Mouse (Mus musculus) lung, embryonic 14.5 days (tissue): ENCODE measurements around the gene Usp34. TPM values are rescaled to one million over a fixed set of nuclear protein-coding genes. Genes with fewer than 3 reads are reported as not detected.

Experiments used
- ATAC-seq: fragments of 200-750 bp; cut with Nextera tagmentation; 2 replicates; pipeline ENCODE4 v1.8.0; 2017; ENCODE audit warnings: mild to moderate bottlenecking, moderate TSS enrichment, moderate library complexity; ENCODE audit not compliant: insufficient read depth
- DNase-seq: peaks from one replicate; pipeline ENCODE4 v3.0.0-alpha.2; 2015
- H3K27ac ChIP-seq: fragments of 300-500 bp; sonication (generic); 2 replicates; pipeline ENCODE4 v1.5.1; 2014; ENCODE audit warnings: low read depth, mild to moderate bottlenecking, moderate library complexity
- H3K27me3 ChIP-seq: fragments of 300-500 bp; sonication (generic); 2 replicates; pipeline ENCODE4 v1.6.1; 2014; ENCODE audit warnings: low read length, control low read depth; ENCODE audit not compliant: insufficient read depth
- H3K36me3 ChIP-seq: fragments of 300-500 bp; sonication (generic); 2 replicates; pipeline ENCODE4 v1.6.1; 2014; ENCODE audit warnings: control low read depth; ENCODE audit not compliant: insufficient read depth
- H3K4me1 ChIP-seq: fragments of 300-500 bp; sonication (generic); 2 replicates; pipeline ENCODE4 v1.6.1; 2014; ENCODE audit warnings: antibody characterized with exemption, control low read depth; ENCODE audit not compliant: insufficient read depth
- H3K4me2 ChIP-seq: fragments of 300-500 bp; sonication (generic); 2 replicates; pipeline ENCODE4 v1.6.1; 2014; ENCODE audit warnings: mild to moderate bottlenecking
- H3K4me3 ChIP-seq: fragments of 300-500 bp; sonication (generic); 2 replicates; pipeline ENCODE4 v1.5.1; 2014; ENCODE audit warnings: low read depth, low read length
- H3K9ac ChIP-seq: fragments of 300-500 bp; sonication (generic); 2 replicates; pipeline ENCODE4 v1.6.1; 2014
- H3K9me3 ChIP-seq: fragments of 300-500 bp; sonication (generic); 2 replicates; pipeline ENCODE4 v1.6.1; 2016; ENCODE audit warnings: low read depth, low read length, control low read depth
- CTCF ChIP-seq: IDR thresholded peaks from 2 replicates; pipeline ENCODE4 v1.5.1; 2016; ENCODE audit warnings: antibody characterized with exemption, low read depth
- WGBS: fragments of 180-500 bp; shearing (Covaris S2); extraction: QIAGEN DNeasy Blood & Tissue Kit; methylation state at CpG from one replicate; pipeline ENCODE4 v1.1.7; 2014; 5-methylcytosine and 5-hydroxymethylcytosine counted together
- microRNA-seq: library from miRNA; unstranded; fragments of <30 nt; microRNA quantifications from one replicate; pipeline ENCODE4, GENCODE M21; 2016; ENCODE audit warnings: borderline number of aligned reads
- polyA plus RNA-seq: library from polyadenylated mRNA; unstranded; fragments of >200 nt; fragmentation: Nextera tagmentation; extraction: Ambion mirVana; gene quantifications from 2 replicates; pipeline ENCODE4 v1.2.1, GENCODE M21; 2014

The Usp34 gene
- polyA plus RNA-seq, 1 experiment from 2014 or later: 37.2 TPM

GRCm38 (mm10) chr11:23520473-23521205 lies 213.9 kb downstream of the Usp34 start, which contains the start of gene 1700093K21Rik:
Gene 1700093K21Rik (minus strand): TSS chr11:23521155.
- no peak for TF ChIP-seq CTCF
- no peak within 1 kb of the TSS for H3K4me2 ChIP-seq
- H3K9me3 ChIP-seq: no peaks in the 10 kb centered on the region
- no peaks in the 10 kb centered on the region for H3K27me3 ChIP-seq
- no peak within 1 kb of the TSS for H3K9ac ChIP-seq
- no peaks in the 10 kb centered on the region for H3K4me1 ChIP-seq
- DNase-seq: no peak
- ATAC-seq: no peak
- 40% methylated on average over 5 of the region's 5 CpGs for WGBS
- H3K27ac ChIP-seq: no peak within 1 kb of the TSS
- H3K4me3 ChIP-seq: no peak within 1 kb of the TSS
- H3K36me3 ChIP-seq: no peaks in the 10 kb centered on the region

DNA sequence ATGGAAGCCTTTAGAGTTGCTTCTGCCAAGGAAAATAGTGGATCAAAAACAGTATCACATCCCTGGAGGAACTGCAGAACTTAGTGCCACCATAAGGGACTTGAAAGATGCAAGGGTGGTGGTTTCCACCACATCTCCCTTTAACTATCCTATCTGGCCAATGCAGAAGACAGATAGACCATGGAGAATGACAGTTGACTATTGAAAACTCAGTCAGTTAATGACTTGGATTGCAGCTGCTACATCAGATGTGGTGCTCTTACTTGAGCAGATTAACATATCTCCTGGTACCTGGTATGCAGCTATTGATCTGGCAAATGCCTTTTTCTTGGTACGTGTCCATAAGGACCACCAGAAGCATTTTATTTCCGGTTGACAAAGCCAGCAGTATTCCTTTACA lies 230.8 kb downstream of the Usp34 start:
- Histone ChIP-seq H3K9me3 (no peaks in the 10 kb centered on the region), H3K36me3 (no peaks in the 10 kb centered on the region)
- ATAC-seq: no peak

More for the DNA sequence above, 230.8 kb downstream of the Usp34 start:
- no peaks in the 10 kb centered on the region for H3K4me1 ChIP-seq
- 88% methylated on average over 2 of the region's 2 CpGs for WGBS
- no peak overlapping the region for H3K4me2 ChIP-seq
- H3K27ac ChIP-seq: no peak overlapping the region
- no peaks in the 10 kb centered on the region for H3K27me3 ChIP-seq
- H3K9ac ChIP-seq: no peak overlapping the region
- DNase-seq: no peak
- H3K4me3 ChIP-seq: no peak overlapping the region
- no peak for TF ChIP-seq CTCF

Small RNA genes lying within 50 kb of the gene (microRNA-seq; reads per million reads assigned to microRNA genes)
- not detected for gene Gm47279

Other genes with a start within 250 kb of the Usp34 start
- 150 and 156 TPM in 2 replicates for gene Xpo1, start 50.9 kb upstream of the Usp34 start, polyA plus RNA-seq
- gene Ahsa2, start 191.1 kb downstream of the Usp34 start, polyA plus RNA-seq: 82.0 and 94.8 TPM in 2 replicates
- not detected in 2 replicates for gene 1700093K21Rik, start 214.3 kb downstream of the Usp34 start, polyA plus RNA-seq